Mouse (Mus musculus) ES-Bruce4 (cell line): Measurements from ENCODE around the gene Slc6a21.

Source experiments
- CTCF ChIP-seq: IDR thresholded peaks from one replicate; pipeline ENCODE4 v1.8.1; 2011; ENCODE audit warnings: low read depth, low read length
- EP300 ChIP-seq: IDR thresholded peaks from 2 replicates; pipeline ENCODE4 v1.6.1; 2011; ENCODE audit warnings: low read depth, low read length; ENCODE audit not compliant: insufficient read depth

DNA sequence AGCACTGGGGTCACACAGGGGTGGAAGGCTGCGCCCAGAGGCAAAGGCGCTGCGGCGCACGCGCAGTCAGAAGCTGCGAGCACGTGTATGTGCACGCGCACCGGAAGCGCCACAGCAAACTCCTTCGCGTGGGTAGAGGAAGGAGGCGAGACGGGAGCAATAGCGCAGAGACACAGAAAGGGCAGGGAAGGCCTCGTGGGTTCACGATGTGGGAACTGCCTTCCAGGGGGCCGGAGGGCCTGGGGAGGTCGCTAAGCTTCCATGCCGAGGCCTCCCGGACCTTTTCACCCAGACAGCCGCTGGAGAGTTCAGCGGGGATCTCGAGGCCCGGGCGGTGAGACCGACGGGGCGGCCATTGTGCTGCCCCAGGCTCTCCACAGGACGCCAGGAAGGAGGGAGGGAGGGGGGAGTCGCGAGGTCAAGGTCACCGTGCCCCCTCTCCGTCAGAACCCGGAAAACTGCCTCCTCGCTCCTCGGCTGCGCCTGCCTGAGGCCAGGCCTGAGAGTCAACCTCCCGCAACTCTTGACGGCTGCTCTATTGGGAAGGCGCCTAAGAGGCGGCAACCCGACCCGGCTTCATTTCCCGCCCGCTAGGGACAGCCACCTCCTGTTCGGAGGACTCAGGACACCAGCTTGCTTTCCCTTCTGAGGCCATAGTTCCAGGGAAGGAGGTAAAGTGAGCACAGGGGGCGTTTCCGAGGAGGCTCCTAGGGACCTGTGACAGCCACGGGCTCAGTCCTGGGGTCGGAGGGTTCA lies 36.5 kb upstream of the Slc6a21 start, which contains the start of gene Slc6a16:
- no peak for TF ChIP-seq CTCF
- TF ChIP-seq EP300 = peak; percentile 89
